Mouse (Mus musculus) neural tube, embryonic 14.5 days (tissue): ENCODE measurements around the gene Gm13090. TPM values are rescaled to one million over a fixed set of nuclear protein-coding genes. Genes with fewer than 3 reads are reported as not detected.

Experiments
- ATAC-seq: fragments of 200-750 bp; cut with Nextera tagmentation; 2 replicates; pipeline ENCODE4 v1.8.0; 2017; ENCODE audit warnings: low read depth, mild to moderate bottlenecking, moderate TSS enrichment, moderate library complexity
- H3K27ac ChIP-seq: fragments of 300-500 bp; sonication (generic); 2 replicates; pipeline ENCODE4 v1.5.1; 2014; ENCODE audit warnings: low read depth, mild to moderate bottlenecking, control low read depth, low read length, moderate library complexity, mixed read lengths
- H3K27me3 ChIP-seq: fragments of 300-500 bp; sonication (generic); 2 replicates; pipeline ENCODE4 v1.6.1; 2014; ENCODE audit warnings: low read length; ENCODE audit not compliant: control insufficient read depth, insufficient read depth
- H3K36me3 ChIP-seq: fragments of 300-500 bp; sonication (generic); 2 replicates; pipeline ENCODE4 v1.6.1; 2014; ENCODE audit warnings: low read length, mixed read lengths; ENCODE audit not compliant: control insufficient read depth, insufficient read depth
- H3K4me1 ChIP-seq: fragments of 300-500 bp; sonication (generic); 2 replicates; pipeline ENCODE4 v1.6.1; 2014; ENCODE audit warnings: low read length; ENCODE audit not compliant: control insufficient read depth, insufficient read depth
- H3K4me2 ChIP-seq: fragments of 300-500 bp; sonication (generic); 2 replicates; pipeline ENCODE4 v1.6.1; 2014; ENCODE audit warnings: mild to moderate bottlenecking, low read depth, low read length, control low read depth
- H3K4me3 ChIP-seq: fragments of 300-500 bp; sonication (generic); 2 replicates; pipeline ENCODE4 v1.5.1; 2014; ENCODE audit warnings: low read depth, low read length, control low read depth, mixed read lengths
- H3K9ac ChIP-seq: fragments of 300-500 bp; sonication (generic); replicated peaks from 2 replicates; pipeline ENCODE4 v1.6.1; 2014; ENCODE audit warnings: low read depth, mild to moderate bottlenecking, control low read depth, low read length, mixed read lengths
- H3K9me3 ChIP-seq: fragments of 300-500 bp; sonication (generic); 2 replicates; pipeline ENCODE4 v1.6.1; 2016; ENCODE audit warnings: low read length; ENCODE audit not compliant: control insufficient read depth
- WGBS: fragments of 180-500 bp; shearing (Covaris S2); extraction: QIAGEN DNeasy Blood & Tissue Kit; methylation state at CpG from one replicate; pipeline ENCODE4 v1.1.7; 2014; 5-methylcytosine and 5-hydroxymethylcytosine counted together
- polyA plus RNA-seq: library from polyadenylated mRNA; unstranded; fragments of >200 nt; fragmentation: Nextera tagmentation; extraction: Ambion mirVana; gene quantifications from 2 replicates; pipeline ENCODE4 v1.2.1, GENCODE M21; 2014

The Gm13090 gene
- polyA plus RNA-seq, 1 experiment from 2014 or later: 1.4 TPM

DNA sequence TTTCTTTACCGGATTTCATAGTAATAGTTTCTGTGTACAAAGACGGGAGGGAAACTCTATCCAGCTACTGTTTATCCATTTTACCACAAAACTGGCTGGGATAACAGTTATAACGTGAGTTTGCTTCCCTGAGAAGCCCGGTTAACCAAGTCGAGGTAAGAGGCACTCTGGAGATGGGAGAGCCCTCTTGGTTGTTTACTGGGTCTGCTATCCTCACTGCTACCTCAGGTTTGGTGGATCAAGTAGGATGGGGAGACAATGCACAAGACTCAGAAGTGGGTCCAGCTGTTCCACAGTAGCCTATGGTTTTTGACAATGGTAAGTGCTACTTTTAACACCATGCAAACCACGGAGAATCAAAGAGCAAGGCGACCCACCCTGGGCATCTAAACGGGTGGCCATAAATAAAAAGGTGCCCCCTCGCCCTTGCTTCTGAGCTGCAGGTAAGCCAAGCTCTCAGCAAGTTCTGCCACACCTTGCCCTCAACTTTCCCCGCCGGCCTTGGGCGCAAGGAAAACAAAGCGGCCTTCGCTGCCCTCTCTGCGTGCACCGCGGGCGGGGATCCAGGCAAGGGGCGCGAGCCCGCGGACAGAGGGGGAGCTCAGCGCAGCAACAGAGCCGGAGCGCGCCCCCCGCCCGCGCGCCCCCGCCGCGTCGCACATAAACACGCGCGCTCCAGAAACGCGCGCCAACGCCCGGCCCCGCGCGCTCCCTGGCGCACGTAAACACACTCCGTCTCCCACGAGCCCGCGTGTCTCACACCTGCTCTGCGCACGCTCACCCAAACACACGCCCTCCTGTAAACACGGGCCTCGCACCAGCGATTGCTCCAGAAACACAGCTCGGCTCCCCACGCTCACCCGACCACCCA, 18.0 kb downstream of the Gm13090 start:
- H3K36me3 ChIP-seq: no peaks in the 10 kb centered on the region
- 2% methylated on average over 53 of the region's 60 CpGs for WGBS
- peak; percentile 54 for ATAC-seq
- peak overlapping the region; percentile 77 for H3K4me3 ChIP-seq
- H3K4me2 ChIP-seq: peak overlapping the region; percentile 61
- H3K27me3 ChIP-seq: no peaks in the 10 kb centered on the region
- H3K4me1 ChIP-seq: peaks cover 40% of the 10 kb centered on the region
- H3K27ac ChIP-seq: peak overlapping the region; percentile 98
- H3K9me3 ChIP-seq: no peaks in the 10 kb centered on the region
- H3K9ac ChIP-seq: peak overlapping the region; percentile 93

DNA sequence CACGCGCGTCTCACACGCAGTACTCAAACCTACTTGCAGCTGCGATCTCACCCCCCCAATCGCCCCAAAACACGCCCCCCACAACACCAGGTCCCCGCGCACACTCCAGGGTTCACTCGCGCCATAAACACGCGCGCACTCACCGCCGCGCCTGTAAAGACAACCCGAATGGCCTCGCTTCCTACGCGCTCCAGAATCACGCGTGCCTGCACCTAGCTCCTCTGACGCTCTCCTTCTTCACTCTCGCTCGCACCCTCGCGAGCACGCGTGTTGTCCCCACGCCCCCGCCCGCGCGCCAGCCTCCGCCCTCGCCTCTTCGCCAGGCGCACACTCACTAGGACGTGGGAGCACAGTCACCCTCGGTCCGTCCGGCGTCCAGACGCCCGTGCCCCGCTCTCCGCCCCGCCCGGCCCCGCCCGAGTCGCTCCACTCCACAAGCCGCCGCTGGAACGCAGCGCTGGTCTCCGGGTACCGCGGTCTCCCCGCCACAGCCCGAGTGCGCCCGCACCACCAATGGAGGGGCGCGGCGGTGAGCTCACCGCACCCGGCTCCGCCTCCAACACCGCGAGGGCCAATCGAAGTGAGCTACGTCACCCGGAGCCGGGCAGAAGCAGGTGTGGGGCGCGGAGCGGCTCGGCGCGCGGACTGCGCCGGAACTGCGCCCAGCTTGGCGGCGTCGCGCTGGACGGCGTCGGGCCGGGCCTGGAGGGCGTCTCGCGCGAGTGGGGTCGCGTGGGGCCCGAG, 18.8 kb downstream of the Gm13090 start:
- peak overlapping the region; percentile 77 for H3K4me3 ChIP-seq
- peaks cover 34% of the 10 kb centered on the region for H3K4me1 ChIP-seq
- H3K9ac ChIP-seq: peak overlapping the region; percentile 93
- H3K36me3 ChIP-seq: no peaks in the 10 kb centered on the region
- H3K27me3 ChIP-seq: no peaks in the 10 kb centered on the region
- peak; percentile 98 for ATAC-seq
- no peaks in the 10 kb centered on the region for H3K9me3 ChIP-seq
- H3K4me2 ChIP-seq: peak overlapping the region; percentile 61
- WGBS: 0% methylated on average over 96 of the region's 101 CpGs
- H3K27ac ChIP-seq: peak overlapping the region; percentile 98

DNA sequence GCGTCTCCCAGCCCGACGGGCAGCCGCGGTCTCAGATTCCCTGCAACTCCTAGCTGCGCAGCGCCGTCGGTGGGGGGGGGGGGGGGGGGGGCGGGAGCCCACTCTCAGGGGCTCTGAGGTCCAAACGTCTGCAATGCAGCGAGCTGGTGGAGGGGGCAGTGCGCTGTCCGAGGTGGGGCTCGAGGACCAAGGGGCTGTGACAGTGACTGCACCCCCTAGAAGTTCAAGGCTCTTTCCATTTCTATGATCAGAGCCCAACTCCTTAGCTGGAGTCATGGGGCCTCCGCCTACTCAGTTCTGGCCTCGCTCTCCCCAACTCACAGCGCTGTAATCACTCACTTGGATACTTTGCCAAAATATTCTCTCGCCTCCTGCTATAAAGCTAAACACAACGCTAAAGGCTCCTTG, 19.5 kb downstream of the Gm13090 start:
- Histone ChIP-seq H3K4me1 (peaks cover 27% of the 10 kb centered on the region), H3K27me3 (no peaks in the 10 kb centered on the region), H3K4me2 (peak overlapping the region; percentile 61), H3K36me3 (no peaks in the 10 kb centered on the region), H3K9me3 (no peaks in the 10 kb centered on the region), H3K27ac (peak overlapping the region; percentile 98), H3K9ac (peak overlapping the region; percentile 93), H3K4me3 (peak overlapping the region; percentile 77)
- no peak; the same call in 1 of the 2 replicates for ATAC-seq
- 4% methylated on average over 9 of the region's 20 CpGs for WGBS

DNA sequence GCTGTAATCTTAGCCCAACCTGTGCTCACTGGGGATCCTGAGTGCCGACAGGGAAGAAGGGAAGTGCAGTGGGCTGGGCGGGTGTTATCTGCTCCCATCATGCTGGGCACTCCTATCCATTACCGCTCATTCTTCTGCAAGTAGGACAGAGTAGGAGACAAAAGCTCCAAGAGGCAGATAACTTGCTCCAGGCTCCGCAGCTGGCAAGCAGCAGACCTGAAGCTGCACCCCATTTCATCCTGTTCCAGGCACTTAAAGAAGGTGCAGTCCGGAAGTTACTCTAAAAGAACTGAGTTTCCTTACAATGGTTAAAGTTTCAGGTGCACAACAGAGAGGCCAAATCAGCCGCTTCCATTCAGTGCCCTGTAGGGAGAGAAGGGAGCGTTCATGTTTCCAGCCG, 21.9 kb downstream of the Gm13090 start:
- no peaks in the 10 kb centered on the region for H3K27me3 ChIP-seq
- H3K4me2 ChIP-seq: no peak overlapping the region
- H3K9me3 ChIP-seq: no peaks in the 10 kb centered on the region
- WGBS: 56% methylated on average over 8 of the region's 8 CpGs
- peaks cover 6% of the 10 kb centered on the region; the same call in 1 of the 2 replicates for H3K4me1 ChIP-seq
- no peak overlapping the region for H3K27ac ChIP-seq
- H3K36me3 ChIP-seq: no peaks in the 10 kb centered on the region
- H3K4me3 ChIP-seq: no peak overlapping the region
- no peak overlapping the region for H3K9ac ChIP-seq
- no peak for ATAC-seq

DNA sequence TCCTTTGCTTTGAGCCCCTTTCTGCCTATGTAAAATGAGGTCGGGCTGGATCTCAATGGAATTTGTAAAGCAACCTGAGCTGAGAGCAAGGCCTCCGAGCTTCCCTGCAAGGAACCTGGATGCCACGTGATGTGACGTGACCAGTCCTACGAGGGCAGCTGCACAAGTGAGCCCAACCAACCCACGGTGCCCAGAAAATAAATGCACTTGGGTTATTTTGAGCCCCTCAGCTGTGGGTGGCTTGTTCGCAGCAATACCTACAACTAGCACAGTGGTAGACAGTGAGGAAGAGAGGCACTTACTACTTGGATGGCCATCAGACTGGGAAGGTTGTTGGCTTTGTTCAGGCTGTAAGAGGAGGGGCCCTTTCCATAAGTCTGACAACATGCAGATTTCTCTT, 25.2 kb downstream of the Gm13090 start:
- Histone ChIP-seq H3K27ac (no peak overlapping the region), H3K4me2 (no peak overlapping the region), H3K4me1 (no peaks in the 10 kb centered on the region), H3K9me3 (no peaks in the 10 kb centered on the region), H3K36me3 (no peaks in the 10 kb centered on the region), H3K27me3 (no peaks in the 10 kb centered on the region), H3K4me3 (no peak overlapping the region), H3K9ac (no peak overlapping the region)
- ATAC-seq: no peak
- 94% methylated on average over 7 of the region's 7 CpGs for WGBS

DNA sequence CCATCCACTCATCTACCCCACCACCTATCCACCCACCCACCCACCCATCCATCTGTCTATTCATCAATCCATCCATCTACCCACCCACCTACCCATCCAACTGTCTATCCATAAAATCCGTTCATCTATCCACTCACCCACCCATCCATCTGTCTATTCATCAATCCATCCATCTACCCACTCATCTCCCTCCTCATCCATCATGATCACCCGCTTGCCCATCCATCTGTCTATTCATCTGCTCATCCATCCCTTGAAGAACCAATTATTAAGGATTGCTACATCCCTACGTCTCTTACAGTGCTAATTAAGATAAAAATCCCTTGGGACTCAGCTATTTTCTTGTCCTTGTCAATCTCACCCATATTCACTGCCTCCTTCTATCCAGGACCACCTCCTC, 29.5 kb downstream of the Gm13090 start:
- no peak for ATAC-seq
- WGBS: 69% methylated on average over 3 of the region's 3 CpGs
- H3K27me3 ChIP-seq: no peaks in the 10 kb centered on the region
- peaks cover 8% of the 10 kb centered on the region; the same call in 1 of the 2 replicates for H3K36me3 ChIP-seq
- no peak overlapping the region for H3K4me2 ChIP-seq
- H3K9ac ChIP-seq: no peak overlapping the region
- no peak overlapping the region for H3K27ac ChIP-seq
- no peaks in the 10 kb centered on the region for H3K4me1 ChIP-seq
- H3K9me3 ChIP-seq: no peaks in the 10 kb centered on the region
- no peak overlapping the region for H3K4me3 ChIP-seq

DNA sequence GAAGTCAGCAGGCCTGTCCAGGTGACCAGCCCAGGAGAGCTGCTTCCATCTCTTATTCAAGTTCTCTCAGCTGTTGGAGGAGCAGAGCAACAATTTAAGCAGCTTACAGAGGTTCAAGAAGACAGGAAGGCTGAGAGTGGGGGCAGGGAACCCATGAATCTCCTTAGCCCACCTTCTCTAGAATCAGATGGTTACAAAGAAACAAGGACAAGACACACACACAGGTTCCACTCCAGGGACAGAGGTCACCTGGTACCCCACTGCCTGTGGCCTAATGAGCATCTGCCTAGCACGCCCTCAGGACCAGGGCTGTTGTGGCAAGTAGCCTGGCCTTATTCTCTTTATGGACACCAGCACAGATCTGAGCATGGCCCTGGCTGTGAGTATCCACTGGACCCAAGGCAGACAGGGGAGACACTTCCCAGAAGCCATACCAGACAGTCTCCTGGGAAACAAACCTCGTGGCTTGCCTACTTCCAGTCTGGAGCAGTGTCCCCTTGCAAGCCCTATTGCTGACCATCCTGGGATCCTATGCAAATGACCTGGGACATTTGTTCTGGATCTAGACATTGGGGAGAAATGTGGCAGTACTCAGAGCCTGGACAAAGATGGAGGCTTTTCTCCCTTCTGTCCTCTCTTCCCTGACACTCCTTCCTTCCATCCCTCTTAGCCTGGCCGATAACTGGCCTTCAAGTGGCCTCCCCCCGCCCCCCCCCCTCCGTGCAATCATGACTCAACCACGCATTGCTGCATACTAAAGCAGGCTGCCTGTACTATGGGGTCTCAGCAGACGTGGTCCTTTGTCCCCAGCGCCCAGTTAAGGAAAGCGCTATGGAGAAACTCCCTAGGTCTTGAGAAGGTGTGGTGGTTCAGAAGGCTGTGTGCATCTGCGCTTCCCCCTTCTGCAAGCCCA, 38.5 kb downstream of the Gm13090 start:
- Histone ChIP-seq H3K9ac (peak overlapping the region; percentile 88), H3K9me3 (no peaks in the 10 kb centered on the region), H3K27ac (peak overlapping the region; percentile 100), H3K4me1 (peaks cover 40% of the 10 kb centered on the region), H3K27me3 (no peaks in the 10 kb centered on the region), H3K4me3 (peak overlapping the region; percentile 34), H3K4me2 (peak overlapping the region; percentile 74), H3K36me3 (no peaks in the 10 kb centered on the region)
- ATAC-seq: peak; percentile 59
- WGBS: 3% methylated on average over 10 of the region's 10 CpGs

DNA sequence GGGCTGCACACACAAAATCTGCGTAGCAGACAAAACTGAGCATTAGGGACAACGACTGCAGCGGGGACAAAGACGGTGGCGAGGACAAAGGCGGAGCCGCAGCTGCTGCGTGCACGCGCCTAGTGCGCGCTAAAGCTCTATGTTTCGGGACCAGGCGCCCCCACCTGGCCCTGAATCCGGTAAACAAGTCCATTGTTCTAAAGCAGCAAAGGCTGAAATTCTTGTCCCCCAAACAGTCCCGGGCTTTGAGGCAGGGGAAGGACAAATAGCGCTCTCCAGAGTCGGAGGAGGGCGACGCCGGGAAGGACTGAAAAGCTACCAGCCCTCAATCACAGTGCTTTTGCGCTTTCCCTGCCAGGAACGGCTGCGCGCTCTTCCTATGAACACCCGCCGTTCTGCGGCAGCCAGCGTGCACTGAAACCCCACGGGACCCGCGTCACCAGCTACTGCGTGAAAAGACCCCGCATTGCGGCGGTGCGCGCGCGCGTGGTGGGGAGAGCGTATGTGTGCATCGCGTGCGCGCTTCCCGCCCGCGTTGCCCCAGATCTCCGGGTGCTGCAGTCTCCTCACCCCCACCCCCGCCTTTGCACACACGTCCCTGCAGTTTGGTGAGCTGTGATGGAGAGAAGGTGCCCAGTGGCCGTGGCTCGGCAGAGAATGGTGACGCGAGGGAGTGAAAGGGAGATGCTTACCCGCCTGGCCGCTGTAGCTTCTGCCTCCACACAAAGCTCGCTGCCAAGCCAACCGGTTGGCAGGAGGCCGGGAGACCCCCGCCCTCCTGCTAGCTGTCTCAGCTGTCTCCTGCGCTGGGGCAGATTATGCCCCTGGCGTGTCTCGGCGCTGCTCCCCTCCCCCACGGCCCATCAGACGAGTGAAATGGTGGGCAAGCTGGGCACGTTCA, 39.5 kb downstream of the Gm13090 start:
- peak overlapping the region; percentile 74 for H3K4me2 ChIP-seq
- no peaks in the 10 kb centered on the region for H3K27me3 ChIP-seq
- peak overlapping the region; percentile 88 for H3K9ac ChIP-seq
- peaks cover 40% of the 10 kb centered on the region for H3K4me1 ChIP-seq
- peak overlapping the region; percentile 34 for H3K4me3 ChIP-seq
- H3K9me3 ChIP-seq: no peaks in the 10 kb centered on the region
- WGBS: under 1% methylated on average over 69 of the region's 69 CpGs
- peak overlapping the region; percentile 100 for H3K27ac ChIP-seq
- no peaks in the 10 kb centered on the region for H3K36me3 ChIP-seq
- ATAC-seq: peak; percentile 77
